Mouse (Mus musculus) C2C12 (cell line): ENCODE measurements around the gene Gm49358. TPM values are rescaled to one million over a fixed set of nuclear protein-coding genes. Genes with fewer than 3 reads are reported as not detected.

ENCODE experiments used
- H3K27me3 ChIP-seq: one replicate; pipeline ENCODE4 v1.6.1; 2011; ENCODE audit not compliant: control insufficient read depth, insufficient read depth, insufficient read length
- H3K36me3 ChIP-seq: one replicate; pipeline ENCODE4 v1.6.1; 2011; ENCODE audit not compliant: control insufficient read depth, insufficient read depth
- H3K4me3 ChIP-seq: one replicate; pipeline ENCODE4 v1.5.1; 2011; ENCODE audit warnings: mild to moderate bottlenecking, control low read depth; ENCODE audit not compliant: poor library complexity, insufficient read depth, severe bottlenecking
- H3K79me2 ChIP-seq: one replicate; pipeline ENCODE4 v1.6.1; 2011; ENCODE audit not compliant: control insufficient read depth, insufficient read depth
- H3K79me3 ChIP-seq: one replicate; pipeline ENCODE4 v1.6.1; 2011; ENCODE audit warnings: low read depth, control low read depth
- H3ac ChIP-seq: one replicate; pipeline ENCODE3; 2011; ENCODE audit warnings: low read depth; ENCODE audit not compliant: control insufficient read depth, insufficient read length
- CEBPB ChIP-seq: IDR thresholded peaks from one replicate; pipeline ENCODE4 v1.6.1; 2011; ENCODE audit warnings: low read depth, mild to moderate bottlenecking, control low read depth, moderate library complexity
- CTCF ChIP-seq: IDR thresholded peaks from one replicate; pipeline ENCODE4 v1.5.1; 2011; ENCODE audit not compliant: control insufficient read depth, insufficient read depth, insufficient read length
- FOSL1 ChIP-seq: IDR thresholded peaks from one replicate; pipeline ENCODE4 v1.8.0; 2011; ENCODE audit warnings: mild to moderate bottlenecking, low read length; ENCODE audit not compliant: poor library complexity, insufficient read depth, severe bottlenecking
- MAX ChIP-seq: IDR thresholded peaks from one replicate; pipeline ENCODE4 v1.6.1; 2011; ENCODE audit warnings: mild to moderate bottlenecking, control low read depth
- MYOD1 ChIP-seq: IDR thresholded peaks from one replicate; pipeline ENCODE4 v1.6.1; 2011; ENCODE audit warnings: low read depth; ENCODE audit not compliant: control insufficient read depth, insufficient read length
- MYOG ChIP-seq: IDR thresholded peaks from one replicate; pipeline ENCODE4 v1.6.1; 2011; ENCODE audit not compliant: control insufficient read depth, insufficient read length; ENCODE audit errors: extremely low read depth
- USF1 ChIP-seq: IDR thresholded peaks from one replicate; pipeline ENCODE4 v1.6.1; 2011; ENCODE audit warnings: low read depth, mild to moderate bottlenecking, control low read depth, moderate library complexity
- polyA plus RNA-seq: library from polyadenylated mRNA; unstranded; fragments of >200 nt; fragmentation: generic; extraction: Trizol; gene quantifications from one replicate; pipeline ENCODE4 v1.2.1, GENCODE M21; 2012; ENCODE audit warnings: missing spikeins

Gm49358 gene
- polyA plus RNA-seq, 1 experiment: not detected

DNA sequence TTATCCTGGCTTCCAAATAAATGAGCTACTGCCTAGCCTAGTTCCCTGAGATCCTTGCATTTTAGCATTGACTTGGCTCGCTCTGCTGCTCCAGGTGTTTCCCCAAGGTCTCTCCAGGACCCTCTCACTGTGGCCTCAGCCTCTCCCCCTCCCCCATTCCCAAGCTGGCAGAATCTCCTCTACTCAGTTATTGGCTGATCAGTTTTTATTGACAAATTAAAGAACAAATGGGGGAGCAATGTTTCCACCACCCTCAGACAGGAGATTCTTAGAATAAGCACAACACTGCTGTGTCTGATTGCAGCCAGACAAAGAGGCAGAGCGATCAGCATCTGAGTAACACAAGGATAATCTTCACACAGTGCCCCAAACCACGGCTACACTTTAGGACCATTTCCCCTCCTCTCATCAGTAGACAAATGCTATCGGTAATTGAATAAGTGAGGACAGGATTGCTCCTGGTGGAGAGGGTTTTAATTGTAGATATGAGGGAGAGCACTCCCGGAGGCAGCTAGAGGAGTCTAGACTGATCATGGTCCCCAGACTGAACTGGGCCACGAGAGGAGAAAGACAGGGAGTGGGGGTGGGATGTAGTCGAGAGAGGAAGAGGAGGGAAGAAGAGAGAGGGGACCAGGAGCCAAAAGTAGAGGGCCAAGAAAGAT, 1.9 kb upstream of the Gm49358 start:
- no peak for TF ChIP-seq MYOD1
- no peak for TF ChIP-seq USF1
- no peak for TF ChIP-seq CEBPB
- no peak for TF ChIP-seq MAX
- TF ChIP-seq FOSL1: no peak
- TF ChIP-seq CTCF: no peak
- no peak for TF ChIP-seq MYOG
- Histone ChIP-seq H3K27me3 (no peaks in the 10 kb centered on the region), H3ac (no peak overlapping the region), H3K79me3 (no peaks in the 10 kb centered on the region), H3K4me3 (no peak overlapping the region), H3K79me2 (no peaks in the 10 kb centered on the region), H3K36me3 (no peaks in the 10 kb centered on the region)

DNA sequence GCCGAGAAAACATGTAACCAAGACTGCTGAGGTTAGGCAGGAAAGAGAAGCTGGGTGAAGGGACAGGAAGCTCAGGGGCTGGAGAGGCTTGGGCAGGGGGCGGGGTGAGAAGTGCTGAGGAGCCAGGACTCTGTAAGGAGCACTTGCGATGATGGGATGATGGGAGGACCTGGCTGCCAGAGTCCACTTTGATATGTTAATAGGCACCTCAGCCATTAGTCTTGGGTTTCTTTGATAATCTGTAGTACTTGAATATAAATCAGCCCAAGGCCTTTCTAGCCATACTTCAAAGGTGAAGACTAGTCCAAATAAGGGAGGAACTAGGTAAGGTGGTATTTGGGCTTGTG, 1.4 kb upstream of the Gm49358 start:
- no peaks in the 10 kb centered on the region for H3K79me3 ChIP-seq
- H3K4me3 ChIP-seq: no peak overlapping the region
- no peak for TF ChIP-seq FOSL1
- no peak for TF ChIP-seq CEBPB
- H3K27me3 ChIP-seq: no peaks in the 10 kb centered on the region
- H3ac ChIP-seq: no peak overlapping the region
- H3K36me3 ChIP-seq: no peaks in the 10 kb centered on the region
- no peaks in the 10 kb centered on the region for H3K79me2 ChIP-seq

DNA sequence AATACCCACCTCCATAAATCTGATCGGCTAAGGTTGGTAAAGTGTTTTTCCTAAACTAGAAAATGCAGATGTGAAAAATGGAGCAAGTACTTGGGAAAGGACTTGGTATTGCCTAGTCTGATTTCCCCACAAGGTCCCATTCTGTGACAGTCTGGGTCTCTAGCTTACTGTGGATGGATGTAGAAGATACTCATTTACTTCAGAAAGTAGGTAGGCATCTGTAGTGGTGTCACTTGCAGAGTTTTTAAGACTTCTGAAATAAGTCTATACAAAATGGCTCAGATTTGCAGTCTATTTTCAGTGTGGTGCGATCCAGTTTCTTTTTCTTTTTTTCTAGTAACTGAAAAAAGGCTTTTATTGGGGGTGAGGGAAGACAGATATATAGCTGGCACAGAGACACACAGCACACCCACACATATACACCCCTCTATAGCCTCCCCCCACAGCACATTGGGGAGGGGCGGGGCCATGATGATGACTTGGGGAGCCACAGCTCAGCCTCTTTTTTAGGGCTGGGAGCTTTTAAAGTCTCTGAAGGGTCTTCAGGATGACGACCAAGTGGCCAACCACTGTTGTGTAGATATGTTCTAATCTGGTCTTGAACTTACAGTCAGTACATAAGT, 1.7 kb downstream of the Gm49358 start:
- H3K36me3 ChIP-seq: no peaks in the 10 kb centered on the region
- H3K27me3 ChIP-seq: no peaks in the 10 kb centered on the region
- no peak for TF ChIP-seq USF1
- no peak for TF ChIP-seq FOSL1
- TF ChIP-seq MYOD1: no peak
- H3K79me3 ChIP-seq: no peaks in the 10 kb centered on the region
- H3K79me2 ChIP-seq: no peaks in the 10 kb centered on the region
- H3ac ChIP-seq: no peak overlapping the region
- H3K4me3 ChIP-seq: no peak overlapping the region

DNA sequence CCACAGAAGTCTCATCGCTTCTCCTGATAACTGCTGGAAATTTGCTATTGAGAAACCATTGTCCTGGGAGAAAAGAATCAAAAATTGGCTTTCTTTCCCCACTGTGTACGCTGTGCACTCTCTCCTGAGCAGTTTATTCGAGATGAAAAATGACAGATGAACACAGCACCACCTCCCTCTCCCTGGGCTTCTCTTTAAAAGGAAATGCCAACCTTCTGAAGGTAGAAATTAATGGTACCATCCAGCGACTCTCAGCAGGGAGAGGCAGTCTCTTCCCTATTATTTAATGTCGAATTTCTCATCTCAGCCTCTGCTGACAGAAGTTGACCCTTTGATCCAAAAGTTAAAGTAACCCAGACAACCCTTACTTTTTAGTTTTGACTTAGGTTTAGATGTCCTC, 5.4 kb downstream of the Gm49358 start:
- no peaks in the 10 kb centered on the region for H3K27me3 ChIP-seq
- H3K79me2 ChIP-seq: no peaks in the 10 kb centered on the region
- TF ChIP-seq FOSL1: no peak
- TF ChIP-seq CEBPB: no peak
- TF ChIP-seq USF1: no peak
- TF ChIP-seq MAX: no peak
- TF ChIP-seq CTCF: no peak
- TF ChIP-seq MYOD1: no peak
- TF ChIP-seq MYOG: no peak
- no peaks in the 10 kb centered on the region for H3K36me3 ChIP-seq
- H3K4me3 ChIP-seq: no peak overlapping the region
- no peaks in the 10 kb centered on the region for H3K79me3 ChIP-seq
- H3ac ChIP-seq: no peak overlapping the region

DNA sequence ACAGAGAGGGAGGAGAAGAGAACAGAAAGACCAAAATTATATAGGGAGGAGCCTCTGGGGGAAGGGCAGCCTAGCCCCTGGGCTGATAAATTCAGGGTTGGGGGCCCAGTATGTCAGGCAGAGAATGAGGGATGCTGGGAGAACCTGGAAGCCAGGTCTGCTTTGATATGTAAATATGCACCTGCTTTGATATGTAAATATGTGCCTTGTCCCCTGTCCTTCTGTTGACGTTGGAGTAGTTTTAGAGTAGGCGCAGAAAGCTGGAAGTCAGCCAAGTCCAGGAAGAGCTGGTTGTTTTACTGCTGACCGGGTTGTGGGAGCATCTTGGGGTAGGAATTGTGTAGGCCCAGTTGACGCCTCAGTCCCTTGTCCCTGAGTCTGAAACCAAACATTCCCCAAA, 6.0 kb downstream of the Gm49358 start:
- no peaks in the 10 kb centered on the region for H3K36me3 ChIP-seq
- no peaks in the 10 kb centered on the region for H3K79me2 ChIP-seq
- H3K27me3 ChIP-seq: no peaks in the 10 kb centered on the region
- no peak overlapping the region for H3ac ChIP-seq
- TF ChIP-seq MYOD1 (no peak), MYOG (no peak), CTCF (no peak), MAX (no peak), USF1 (no peak), FOSL1 (no peak), CEBPB (no peak)
- H3K79me3 ChIP-seq: no peaks in the 10 kb centered on the region
- H3K4me3 ChIP-seq: no peak overlapping the region

DNA sequence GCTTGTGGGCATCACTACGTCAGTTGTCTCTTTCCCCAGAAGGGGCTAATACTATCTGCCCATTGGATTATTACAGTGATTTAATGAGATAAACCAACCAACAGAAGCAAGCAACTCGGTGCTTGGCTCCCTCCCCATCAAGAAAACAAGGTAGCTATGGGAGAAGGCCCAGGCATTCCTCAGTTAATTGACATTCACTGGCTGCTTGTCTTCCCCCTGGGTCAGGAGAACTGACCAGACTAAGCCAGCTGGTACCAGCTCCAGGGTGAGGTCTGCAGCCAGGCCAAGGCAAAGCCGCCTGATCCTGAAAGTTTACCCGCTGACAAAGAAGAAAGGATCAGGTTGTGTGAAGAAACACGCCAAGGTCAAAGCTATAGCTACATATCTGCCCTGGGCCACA, 7.9 kb downstream of the Gm49358 start:
- no peak for TF ChIP-seq CTCF
- TF ChIP-seq USF1: no peak
- no peak for TF ChIP-seq MAX
- TF ChIP-seq FOSL1: no peak
- TF ChIP-seq CEBPB: no peak
- no peak for TF ChIP-seq MYOG
- H3K27me3 ChIP-seq: no peaks in the 10 kb centered on the region
- no peaks in the 10 kb centered on the region for H3K36me3 ChIP-seq
- H3K4me3 ChIP-seq: no peak overlapping the region
- H3ac ChIP-seq: no peak overlapping the region
- no peaks in the 10 kb centered on the region for H3K79me3 ChIP-seq
- H3K79me2 ChIP-seq: no peaks in the 10 kb centered on the region
